Mouse (Mus musculus) forelimb bud, embryonic 11.5 days (tissue): ENCODE data around the gene Ano2.

Experiments used
- DNase-seq: peaks from one replicate; pipeline ENCODE4 v3.0.0-alpha.2; 2012; ENCODE audit warnings: low read depth, low spot score

The Ano2 gene

GRCm38 (mm10) chr6:125743203-125744100, 53.2 kb downstream of the Ano2 start:
- DNase-seq = no peak

GRCm38 (mm10) chr6:125747322-125747930, 57.2 kb downstream of the Ano2 start:
- peak; percentile 40 for DNase-seq

GRCm38 (mm10) chr6:125748646-125749045, 58.4 kb downstream of the Ano2 start:
- no peak for DNase-seq

GRCm38 (mm10) chr6:125762851-125763519, 72.8 kb downstream of the Ano2 start:
- no peak for DNase-seq

- no peak for DNase-seq
Measured at GRCm38 (mm10) chr6:125773256-125773655, 83.0 kb downstream of the Ano2 start.

- DNase-seq = no peak
Measured at GRCm38 (mm10) chr6:125776291-125776690, 86.1 kb downstream of the Ano2 start.

- DNase-seq = peak; percentile 50
Measured at GRCm38 (mm10) chr6:125802954-125803353, 112.7 kb downstream of the Ano2 start.

- DNase-seq = peak; percentile 78
Measured at GRCm38 (mm10) chr6:125803364-125804011, 113.3 kb downstream of the Ano2 start.

- peak; percentile 76 for DNase-seq
Measured at GRCm38 (mm10) chr6:125808996-125809649, 118.9 kb downstream of the Ano2 start.

- DNase-seq = no peak
Measured at GRCm38 (mm10) chr6:125811395-125811794, 121.2 kb downstream of the Ano2 start.

- no peak for DNase-seq
Measured at GRCm38 (mm10) chr6:125838121-125838520, 147.9 kb downstream of the Ano2 start.

GRCm38 (mm10) chr6:125841284-125841683, 151.1 kb downstream of the Ano2 start:
- DNase-seq = no peak

- no peak for DNase-seq
Measured at GRCm38 (mm10) chr6:125851196-125851595, 161.0 kb downstream of the Ano2 start.

GRCm38 (mm10) chr6:125858294-125858693, 168.1 kb downstream of the Ano2 start:
- no peak for DNase-seq

- peak; percentile 54 for DNase-seq
Measured at GRCm38 (mm10) chr6:125868516-125868915, 178.3 kb downstream of the Ano2 start.

- no peak for DNase-seq
Measured at GRCm38 (mm10) chr6:125871482-125871881, 181.3 kb downstream of the Ano2 start.

- no peak for DNase-seq
Measured at GRCm38 (mm10) chr6:125874742-125875141, 184.5 kb downstream of the Ano2 start.

- no peak for DNase-seq
Measured at GRCm38 (mm10) chr6:125876884-125877283, 186.7 kb downstream of the Ano2 start.

- no peak for DNase-seq
Measured at GRCm38 (mm10) chr6:125878671-125879070, 188.5 kb downstream of the Ano2 start.

GRCm38 (mm10) chr6:125879306-125879705, 189.1 kb downstream of the Ano2 start:
- no peak for DNase-seq

GRCm38 (mm10) chr6:125888596-125888995, 198.4 kb downstream of the Ano2 start:
- no peak for DNase-seq
